Mouse (Mus musculus) layer of hippocampus, postnatal 25 days (tissue): ENCODE measurements at regions not wholly inside any gene's neighbourhood (a gene's known extent, or its start where the extent isn't known, plus 50 kb on each side); places are given as distances from the start of the nearest gene placed in this dataset.

Experiments used
- DNase-seq, 2 experiments: peaks; one replicate each; pipeline ENCODE4 v3.0.0; 2022; ENCODE audit warnings: mixed read lengths in 2 of 2, low spot score in 1 of 2; ENCODE audit errors: extremely low spot score in 1 of 2

GRCm38 (mm10) chr3:14952169-14952729 lies 66.2 kb downstream of the Car2 start:
- no peak for DNase-seq

- DNase-seq = no peak
Observed at GRCm38 (mm10) chr3:14952951-14953350, 66.9 kb downstream of the Car2 start.

DNA sequence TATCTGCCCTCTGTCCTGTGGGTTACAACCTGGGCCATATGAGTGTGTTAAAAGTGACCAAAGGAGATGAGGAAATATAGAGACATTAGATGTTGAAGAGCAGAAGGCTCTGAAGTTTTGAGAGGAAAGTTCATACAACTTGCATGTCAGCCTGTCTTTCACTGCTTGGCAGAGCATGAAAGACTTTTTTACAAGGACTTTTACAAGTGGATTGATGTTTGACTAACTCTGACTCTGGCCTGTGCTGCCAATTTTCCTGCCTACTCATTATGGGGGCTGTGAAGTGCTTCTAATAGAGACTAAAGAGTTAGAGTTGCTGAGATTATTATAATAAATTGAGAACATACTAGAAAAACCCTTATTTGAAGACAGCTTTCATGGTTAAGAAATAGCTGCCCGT lies 71.4 kb downstream of the Car2 start:
- DNase-seq = no peak

- DNase-seq = no peak
Observed at GRCm38 (mm10) chr3:14958277-14958676, 72.2 kb downstream of the Car2 start.

GRCm38 (mm10) chr3:14959586-14959985 lies 73.5 kb downstream of the Car2 start:
- no peak for DNase-seq

DNA sequence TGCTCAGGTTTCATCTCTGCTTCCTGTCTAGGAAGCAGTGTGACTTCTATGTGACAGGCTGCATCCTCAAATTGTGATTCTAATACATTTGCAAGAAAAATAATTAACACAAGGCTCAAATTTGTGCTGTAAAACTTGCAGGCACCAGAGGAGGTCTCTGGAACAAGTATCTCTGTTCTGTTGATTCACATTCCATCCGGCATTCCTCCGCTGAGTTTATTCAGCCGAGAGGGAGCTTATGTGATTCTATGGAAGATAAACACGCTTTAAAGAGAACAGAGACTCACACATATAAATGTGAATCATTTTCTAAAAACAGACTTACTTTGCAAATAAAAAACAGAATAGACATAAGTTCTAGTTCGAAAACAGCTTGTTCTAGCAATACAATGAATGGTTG lies 78.7 kb downstream of the Car2 start:
- no peak for DNase-seq

- DNase-seq = no peak
Observed at GRCm38 (mm10) chr3:14965438-14966044, 79.5 kb downstream of the Car2 start.

GRCm38 (mm10) chr3:14967235-14967634 lies 81.2 kb downstream of the Car2 start:
- DNase-seq = no peak

DNA sequence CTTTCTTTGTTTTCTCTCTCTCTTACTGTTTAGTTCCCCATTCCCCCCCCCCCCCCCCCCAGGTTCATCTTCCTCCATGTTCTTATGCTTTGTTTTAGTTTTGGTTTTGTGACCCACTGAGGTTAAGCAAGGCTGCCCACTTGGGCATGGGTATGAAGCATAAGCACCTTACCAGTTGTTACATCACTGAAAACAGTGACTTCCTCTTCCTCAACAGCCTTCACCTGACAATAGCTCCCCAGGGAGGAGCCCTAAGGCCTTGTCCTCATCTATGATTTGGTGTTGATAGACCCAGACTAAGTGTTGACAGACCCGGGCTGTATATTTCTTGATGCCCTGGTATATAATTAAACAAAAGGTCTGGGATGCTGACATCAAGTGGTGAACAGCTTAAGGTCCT lies 82.3 kb downstream of the Car2 start:
- DNase-seq = no peak

- DNase-seq = no peak
Observed at GRCm38 (mm10) chr3:14969698-14970097, 83.6 kb downstream of the Car2 start.

DNA sequence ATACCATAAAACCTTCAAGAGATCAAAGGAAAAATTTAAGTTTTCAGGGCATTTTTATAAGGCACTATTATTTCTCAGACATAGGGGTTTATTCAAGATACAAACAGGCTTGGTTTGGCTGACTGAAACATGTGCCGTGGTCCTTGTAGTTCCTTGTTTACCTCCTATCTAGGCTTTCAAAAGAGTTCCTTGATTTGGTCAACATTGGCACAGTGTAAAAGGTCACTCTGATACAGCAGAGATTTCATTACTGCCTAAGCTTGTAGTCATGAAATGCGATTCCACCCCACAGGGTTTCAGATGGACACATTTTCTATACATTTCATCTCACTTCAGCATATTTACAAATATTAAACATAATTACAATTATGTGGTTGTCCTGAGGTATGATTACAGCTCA lies 85.6 kb downstream of the Car2 start:
- DNase-seq = no peak

- no peak for DNase-seq
Observed at GRCm38 (mm10) chr3:14974758-14975157, 88.7 kb downstream of the Car2 start.

GRCm38 (mm10) chr3:14975203-14975602 lies 89.1 kb downstream of the Car2 start:
- no peak for DNase-seq

GRCm38 (mm10) chr3:14979116-14979613 lies 93.1 kb downstream of the Car2 start:
- no peak for DNase-seq

GRCm38 (mm10) chr3:14989635-14990034 lies 103.6 kb downstream of the Car2 start:
- DNase-seq = no peak

DNA sequence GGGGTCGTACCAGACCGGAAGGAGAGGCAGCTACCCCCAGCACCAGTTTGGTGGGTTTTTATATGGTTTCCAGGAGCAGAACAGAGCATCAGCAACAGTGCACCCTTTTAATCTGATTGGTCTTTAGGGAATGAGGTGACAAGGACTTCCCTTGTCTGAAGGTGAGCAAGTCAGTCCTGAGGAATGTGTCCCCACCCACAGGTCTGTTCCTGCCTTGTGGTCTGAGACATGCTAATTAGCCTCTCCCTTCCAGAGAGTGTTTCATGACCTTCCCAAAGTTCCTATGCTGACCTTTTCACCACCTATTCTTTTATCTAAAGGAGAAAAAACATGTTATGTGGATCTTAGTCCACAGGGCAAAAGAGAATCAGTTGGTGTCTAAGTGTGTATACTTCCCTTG lies 107.9 kb downstream of the Car2 start:
- no peak for DNase-seq

GRCm38 (mm10) chr3:14997241-14997640 lies 111.2 kb downstream of the Car2 start:
- DNase-seq = no peak

DNA sequence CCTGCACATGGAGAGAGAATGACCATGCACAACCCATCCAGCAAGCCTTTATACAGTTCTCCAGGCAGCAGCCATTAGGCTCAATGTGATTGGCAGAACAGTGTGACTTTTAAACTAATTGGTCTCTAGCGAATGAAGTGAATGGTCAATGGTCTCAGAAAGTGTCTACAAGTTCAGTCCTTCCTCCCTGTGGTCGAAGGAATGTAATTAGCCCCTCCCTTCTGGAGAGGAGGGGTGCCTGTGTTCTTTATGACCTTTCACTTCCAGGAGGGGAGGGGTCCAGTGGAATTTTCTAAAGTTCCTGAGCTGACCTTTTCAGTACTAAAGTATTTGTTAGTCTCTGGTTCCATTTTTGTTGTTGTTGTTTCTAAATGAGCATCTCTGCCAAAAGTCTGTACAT lies 112.4 kb downstream of the Car2 start:
- DNase-seq = no peak

- no peak for DNase-seq
Observed at GRCm38 (mm10) chr3:14999411-14999810, 113.3 kb downstream of the Car2 start.

- DNase-seq = no peak
Observed at GRCm38 (mm10) chr3:14999914-15000313, 113.8 kb downstream of the Car2 start.

- DNase-seq = no peak
Observed at GRCm38 (mm10) chr3:15000657-15001056, 114.6 kb downstream of the Car2 start.

DNA sequence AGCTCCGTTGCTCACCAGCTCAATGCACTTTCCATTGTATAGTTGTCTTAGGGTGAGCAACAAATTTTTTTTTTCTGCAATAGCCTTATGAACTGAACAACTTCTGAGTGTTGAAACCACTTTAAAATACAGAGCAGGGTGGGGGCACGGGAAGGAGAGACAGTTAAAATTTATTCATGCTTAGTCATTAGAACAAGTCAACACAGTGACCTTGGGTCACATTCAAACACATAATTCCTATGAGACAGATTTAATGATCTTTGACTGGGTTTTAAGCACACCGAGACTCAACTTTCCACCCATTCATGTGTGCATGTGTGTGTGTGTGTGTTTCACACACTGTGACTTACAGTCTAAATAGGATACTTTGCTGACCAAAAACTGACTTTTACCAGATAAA lies 121.7 kb downstream of the Car2 start:
- DNase-seq = no peak

- no peak for DNase-seq
Observed at GRCm38 (mm10) chr3:15008501-15008900, 122.4 kb downstream of the Car2 start.
